Mouse (Mus musculus): ENCODE results near the gene Ikzf2.
A peak's percentile ranks its signal among the peaks of the same experiment; 100 is the strongest.

The Ikzf2 gene

DNA sequence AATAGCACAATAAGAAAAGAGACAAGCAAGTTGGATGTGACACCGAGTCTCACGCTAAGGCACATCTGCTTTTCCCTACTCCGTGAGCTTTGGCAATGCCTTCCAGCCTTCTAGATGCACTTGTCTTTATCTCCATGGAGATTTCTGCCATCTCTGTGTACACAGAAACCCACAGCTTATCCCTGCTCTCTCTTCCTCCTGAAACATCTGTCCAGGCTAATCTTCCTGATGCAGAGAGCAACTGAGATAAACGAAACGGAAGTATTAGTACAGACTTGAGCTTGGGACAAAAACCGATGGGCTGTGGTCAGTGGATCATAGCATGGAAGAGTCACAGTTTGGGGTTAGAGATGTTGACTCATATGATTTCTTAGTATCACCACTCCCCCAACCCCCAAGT, 179.5 kb downstream of the Ikzf2 start:
- DNase-seq (ENCODE audit: low read depth): no peak

DNA sequence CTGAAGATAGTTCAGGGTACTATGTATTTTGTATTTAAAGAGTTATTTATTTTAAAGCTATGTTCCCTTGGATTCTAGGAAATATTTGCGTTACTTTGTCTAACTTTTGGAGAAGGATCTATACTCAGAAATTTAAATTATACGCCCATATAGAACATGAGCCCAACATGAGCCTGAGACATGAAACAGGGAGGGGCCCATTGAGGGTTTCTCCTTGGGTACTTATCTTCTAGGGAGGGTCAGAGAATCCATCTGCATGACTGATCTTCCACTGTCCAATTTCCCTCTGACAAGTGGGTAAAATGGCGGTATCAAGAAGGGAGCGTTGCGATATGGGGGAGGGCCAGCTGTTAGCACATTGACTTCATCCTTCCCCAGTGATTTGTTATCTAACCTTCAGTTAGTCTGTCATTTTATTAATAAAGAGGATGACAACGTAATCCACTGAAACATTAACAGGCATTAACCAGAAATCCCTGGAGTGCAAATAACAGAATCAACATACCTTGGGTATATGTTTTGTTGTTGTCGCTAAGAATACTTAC, 180.4 kb downstream of the Ikzf2 start:
- DNase-seq (ENCODE audit: low read depth): no peak

GRCm38 (mm10) chr1:69506011-69506410, 181.0 kb downstream of the Ikzf2 start:
- DNase-seq (ENCODE audit: low read depth): no peak

DNA sequence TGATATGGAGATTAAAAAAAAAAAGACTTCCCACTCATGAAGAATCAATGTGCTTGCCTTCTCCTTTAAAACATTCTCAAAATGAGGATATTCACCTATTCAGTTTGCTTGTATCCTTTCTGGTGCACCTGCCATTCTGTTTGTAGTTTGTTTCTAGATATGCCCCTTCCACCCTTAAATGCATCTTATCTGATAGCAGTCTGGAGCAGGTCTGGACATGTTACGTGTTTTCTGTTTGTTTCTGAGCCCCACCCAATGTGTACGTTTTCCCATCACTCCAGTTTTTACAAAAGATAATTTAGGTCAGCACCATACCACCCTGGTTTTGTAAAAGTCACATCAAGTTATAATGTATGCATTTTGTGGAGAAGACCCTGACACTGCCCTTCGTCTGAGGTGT, 186.7 kb downstream of the Ikzf2 start:
- no peak for DNase-seq (ENCODE audit: low read depth)

GRCm38 (mm10) chr1:69499652-69500051, 187.4 kb downstream of the Ikzf2 start:
- no peak for DNase-seq (ENCODE audit: low read depth)

GRCm38 (mm10) chr1:69498862-69499306, 188.2 kb downstream of the Ikzf2 start:
- DNase-seq (ENCODE audit: low read depth): peak; percentile 8

GRCm38 (mm10) chr1:69496055-69496454, 191.0 kb downstream of the Ikzf2 start:
- no peak for DNase-seq (ENCODE audit: low read depth)

- DNase-seq (ENCODE audit: low read depth): no peak
Measured at GRCm38 (mm10) chr1:69493309-69494047, 193.6 kb downstream of the Ikzf2 start.

- DNase-seq (ENCODE audit: low read depth): no peak
Measured at GRCm38 (mm10) chr1:69492013-69492412, 195.0 kb downstream of the Ikzf2 start.

DNA sequence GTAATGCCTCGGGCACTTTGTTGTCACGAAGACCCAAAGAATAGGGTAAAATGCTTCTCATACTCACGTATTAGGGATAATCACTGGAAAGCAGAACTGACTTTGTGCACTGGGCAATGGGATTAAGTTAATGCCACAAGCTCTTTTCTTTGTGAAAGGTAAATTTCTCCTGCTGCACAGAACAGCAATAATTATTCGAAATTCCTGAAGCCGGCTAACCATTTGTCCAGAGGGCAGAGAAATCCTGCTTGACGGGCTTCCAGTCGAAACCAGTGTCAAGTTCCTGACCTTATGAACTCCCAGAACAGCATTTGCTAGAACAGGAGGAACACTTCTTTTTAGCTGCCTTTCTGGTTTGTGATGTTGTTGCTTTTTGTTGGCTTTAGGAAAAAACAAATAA, 198.0 kb downstream of the Ikzf2 start:
- no peak for DNase-seq (ENCODE audit: low read depth)

DNA sequence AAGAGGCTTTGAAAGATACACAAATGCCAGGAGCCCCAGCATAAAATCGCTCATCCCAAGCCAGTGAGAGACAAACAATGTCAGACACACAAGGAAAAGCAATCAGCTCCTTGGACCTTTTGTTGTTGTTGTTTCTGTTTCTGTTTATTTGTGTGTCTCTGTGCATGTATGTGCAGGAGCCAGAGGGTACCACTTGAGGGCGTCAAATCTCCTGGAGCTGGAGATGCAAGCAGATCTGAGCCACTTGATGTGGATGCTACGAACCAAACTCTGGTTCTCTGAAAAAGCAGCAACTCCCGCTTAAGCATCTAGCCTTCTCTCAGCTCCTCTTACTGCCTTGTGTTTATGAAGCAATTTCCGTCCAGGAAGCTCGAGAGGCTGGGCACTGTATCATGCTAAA, 198.4 kb downstream of the Ikzf2 start:
- no peak for DNase-seq (ENCODE audit: low read depth)
